Mouse (Mus musculus) spleen, postnatal 36 days (tissue): ENCODE data around the gene Cwf19l1.

Experiments used
- DNase-seq, 2 experiments: peaks; one replicate each; pipeline ENCODE4 v3.0.0; 2022; ENCODE audit warnings: low spot score in 2 of 2, mixed read lengths in 1 of 2

The Cwf19l1 gene

GRCm38 (mm10) chr19:44063773-44064172 is 71.9 kb downstream of the Cwf19l1 start:
- DNase-seq: no peak

DNA sequence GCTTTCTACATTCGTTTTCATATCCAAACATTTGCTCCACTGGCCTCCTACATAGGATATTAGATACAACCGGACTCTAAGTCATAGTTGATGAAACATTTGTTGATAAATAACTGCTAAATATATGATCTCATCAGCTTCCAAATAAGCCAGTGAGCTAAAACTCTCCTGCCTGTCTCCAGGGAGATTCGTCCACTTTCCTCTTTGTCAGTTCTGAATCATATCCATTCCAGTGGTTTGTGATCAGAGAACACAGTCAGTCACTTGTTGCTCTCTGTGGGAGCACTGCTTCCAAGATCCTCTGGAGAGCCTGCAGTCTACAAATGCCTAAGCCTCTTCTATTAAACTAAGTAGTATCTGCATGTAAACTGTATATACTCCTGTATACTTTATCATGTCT is 75.5 kb downstream of the Cwf19l1 start:
- no peak for DNase-seq
